Mouse (Mus musculus) heart, adult 2 months (tissue): ENCODE results near the gene Phpt1.

Source experiments
- CTCF ChIP-seq: fragments of 200-600 bp; IDR thresholded peaks from 2 replicates; pipeline ENCODE4 v1.8.1; 2022; ENCODE audit warnings: antibody characterized with exemption, mild to moderate bottlenecking, moderate library complexity
- POLR2A ChIP-seq: fragments of 200-500 bp; IDR thresholded peaks from 2 replicates; pipeline ENCODE4 v1.6.1; 2011; ENCODE audit warnings: mild to moderate bottlenecking, low read depth, low read length, control low read depth; ENCODE audit not compliant: insufficient read depth

GRCm38 (mm10) chr2:25566558-25566957 lies 8.5 kb downstream of the Phpt1 start:
- TF ChIP-seq CTCF, result peak; percentile 24
- no peak for TF ChIP-seq POLR2A
